Mouse (Mus musculus): ENCODE results near the gene Fads2.

GRCm38 (mm10) chr19:10139736-10140135 lies 38.2 kb upstream of the Fads2 start:
- TF ChIP-seq ETS1 (IDR thresholded peaks at IDR 0.05; ENCODE audit: low read depth, low read length) (no peak), GATA1 (IDR thresholded peaks at IDR 0.05; ENCODE audit: low read depth, low read length) (no peak), ZC3H11A (IDR thresholded peaks at IDR 0.05; ENCODE audit: low read depth, low read length) (no peak)
